Comparison of ENCODE assay signal across 9 mouse cellular contexts in the genomic region with DNA sequence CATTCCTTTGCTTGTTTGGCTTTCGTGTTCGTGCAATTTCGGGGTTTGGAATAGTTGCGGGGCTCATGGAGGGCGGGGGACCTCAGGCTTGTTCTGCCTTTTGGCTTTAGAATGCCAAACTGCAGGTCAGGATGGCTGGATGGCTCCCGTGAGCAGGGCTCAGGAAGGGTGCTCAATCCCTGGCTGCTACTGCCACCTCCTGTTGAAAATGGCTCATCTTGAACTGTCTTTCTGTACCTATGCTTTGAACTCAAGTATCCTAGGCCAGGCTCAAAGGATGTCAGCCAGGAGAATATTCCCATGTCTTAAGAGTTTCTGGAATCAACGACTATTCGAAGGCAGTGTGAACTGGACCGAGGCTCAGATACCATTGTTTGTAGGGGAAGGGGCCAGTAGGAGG.
A peak's percentile ranks its signal among the peaks of the same experiment; 100 is the strongest.
DNase-seq lines count a peak whose midpoint lies in the region; ATAC-seq and TF ChIP-seq lines count a peak whose summit lies in the region.
"Had no signal": no experiment of that assay in that cellular context is flagged by ENCODE, and none has a peak within 500 bp of the region (broad histone marks: within the 10 kb centered on the region; RNA-seq: fewer than 3 reads in every experiment).

No protein-coding gene starts in this region.

- no peak overlapping the region for H3K4me3 ChIP-seq in midbrain, embryonic 10.5 days
- no peak overlapping the region for H3K4me3 ChIP-seq in midbrain, embryonic 15.5 days
- H3K4me3 ChIP-seq in kidney, adult 2 months (ENCODE audit: insufficient read depth, low read depth, low read length) = no peak overlapping the region
- no peak overlapping the region for H3K4me3 ChIP-seq in forebrain, embryonic 12.5 days (replicated peaks)
- H3K4me3 ChIP-seq: midbrain, embryonic 12.5 days had no signal

- 63% methylated on average over 9 of the region's 9 CpGs for WGBS in midbrain, embryonic 10.5 days
- WGBS in midbrain, embryonic 15.5 days = 63% methylated on average over 9 of the region's 9 CpGs
- WGBS in kidney, adult 2 months = 51% methylated on average over 9 of the region's 9 CpGs
- WGBS in forebrain, embryonic 12.5 days = 76% methylated on average over 9 of the region's 9 CpGs

- H3K36me3 ChIP-seq in midbrain, embryonic 10.5 days = no peaks in the 10 kb centered on the region
- no peaks in the 10 kb centered on the region for H3K36me3 ChIP-seq in midbrain, embryonic 15.5 days (replicated peaks)
- H3K36me3 ChIP-seq in kidney, adult 2 months (ENCODE audit: control insufficient read depth, insufficient read depth, low read length) = no peaks in the 10 kb centered on the region
- no peaks in the 10 kb centered on the region for H3K36me3 ChIP-seq in forebrain, embryonic 12.5 days (replicated peaks)
- H3K36me3 ChIP-seq: midbrain, embryonic 12.5 days had no signal

- no peak; the same call in 1 of the 2 replicates for ATAC-seq in midbrain, embryonic 15.5 days (replicated peaks)
- no peak for ATAC-seq in forebrain, embryonic 12.5 days (ENCODE audit: low FRiP score)

- no peaks in the 10 kb centered on the region for H3K4me1 ChIP-seq in midbrain, embryonic 10.5 days
- no peaks in the 10 kb centered on the region for H3K4me1 ChIP-seq in midbrain, embryonic 15.5 days
- peaks cover 1% of the 10 kb centered on the region for H3K4me1 ChIP-seq in kidney, adult 2 months (ENCODE audit: control insufficient read depth, insufficient read depth, low read length)
- no peaks in the 10 kb centered on the region for H3K4me1 ChIP-seq in forebrain, embryonic 12.5 days
- H3K4me1 ChIP-seq: midbrain, embryonic 12.5 days had no signal

- TF ChIP-seq CTCF in kidney, adult 2 months (conservative IDR thresholded peaks at IDR 0.05; ENCODE audit: insufficient read depth, insufficient read length, low read depth, low read length) = peak; percentile 78

- TF ChIP-seq POLR2A in kidney, adult 2 months (IDR thresholded peaks at IDR 0.05; ENCODE audit: low read depth, low read length) = no peak

- H3K27me3 ChIP-seq in midbrain, embryonic 10.5 days (ENCODE audit: low read depth, poor library complexity, severe bottlenecking) = peaks cover 17% of the 10 kb centered on the region
- no peaks in the 10 kb centered on the region for H3K27me3 ChIP-seq in midbrain, embryonic 15.5 days (replicated peaks)
- no peaks in the 10 kb centered on the region for H3K27me3 ChIP-seq in kidney, adult 2 months (replicated peaks; ENCODE audit: control insufficient read depth, insufficient read depth, low read length)
- no peaks in the 10 kb centered on the region for H3K27me3 ChIP-seq in forebrain, embryonic 12.5 days
- H3K27me3 ChIP-seq: midbrain, embryonic 12.5 days had no signal

- H3K27ac ChIP-seq in midbrain, embryonic 10.5 days (replicated peaks) = no peak overlapping the region
- H3K27ac ChIP-seq in midbrain, embryonic 15.5 days = no peak overlapping the region
- H3K27ac ChIP-seq in kidney, adult 2 months (ENCODE audit: insufficient read depth, low read depth, low read length) = no peak overlapping the region
- no peak overlapping the region for H3K27ac ChIP-seq in forebrain, embryonic 12.5 days
- H3K27ac ChIP-seq: midbrain, embryonic 12.5 days had no signal

- DNase-seq in midbrain, embryonic 10.5 days (ENCODE audit: low spot score) = peak; percentile 42
- DNase-seq in embryo, embryonic 11 days = peak; percentile 58
- peak; percentile 74 for DNase-seq in kidney, adult 2 months
- peak; percentile 79 for DNase-seq in lung, postnatal 36 days
- no peak for DNase-seq in Muller cell, postnatal 12 days (ENCODE audit: inconsistent ontology term)
- no peak for DNase-seq in cerebellum, adult 11 months

- no peak overlapping the region for H3K4me2 ChIP-seq in midbrain, embryonic 15.5 days
- no peak overlapping the region for H3K4me2 ChIP-seq in forebrain, embryonic 12.5 days
- H3K4me2 ChIP-seq: midbrain, embryonic 12.5 days had no signal

- no peaks in the 10 kb centered on the region for H3K9me3 ChIP-seq in midbrain, embryonic 10.5 days (replicated peaks)
- no peaks in the 10 kb centered on the region for H3K9me3 ChIP-seq in midbrain, embryonic 15.5 days
- no peaks in the 10 kb centered on the region for H3K9me3 ChIP-seq in forebrain, embryonic 12.5 days
- H3K9me3 ChIP-seq: midbrain, embryonic 12.5 days had no signal

- H3K9ac ChIP-seq in midbrain, embryonic 15.5 days = no peak overlapping the region
- H3K9ac ChIP-seq in forebrain, embryonic 12.5 days = no peak overlapping the region
- H3K9ac ChIP-seq: midbrain, embryonic 12.5 days had no signal

Comparison
In these comparisons a context has a peak if more than half of its experiments do, and no peak if none do; other contexts are left out.
1. DNase-seq: peak in midbrain, embryonic 10.5 days (single experiment), embryo, embryonic 11 days (single experiment), kidney, adult 2 months (single experiment) and lung, postnatal 36 days (single experiment); none in Muller cell, postnatal 12 days (single experiment) and cerebellum, adult 11 months (single experiment).